Mouse (Mus musculus): ENCODE measurements around the gene Thyn1. TPM values are rescaled to one million over a fixed set of nuclear protein-coding genes. Genes with fewer than 3 reads are reported as not detected.

The Thyn1 gene
- total and polyA plus RNA-seq, 3 experiments, result 105 to 130 TPM; not detected in 1

- no peaks in the 10 kb centered on the region for H3K27me3 ChIP-seq (ENCODE audit: control insufficient read depth in 1 of 2, insufficient read depth in 2 of 2, low read length in 2 of 2)
- H3K9me3 ChIP-seq (replicated peaks; ENCODE audit: insufficient read depth, low read length), result no peaks in the 10 kb centered on the region
- no peak overlapping the region for H3K27ac ChIP-seq (ENCODE audit: control insufficient read depth, low read depth, low read length)
- TF ChIP-seq TAL1 (IDR thresholded peaks at IDR 0.05; ENCODE audit: low read length), result no peak
- peak; percentile 54; the same call in 1 of the 2 replicates for TF ChIP-seq TBP (IDR thresholded peaks at IDR 0.05; ENCODE audit: low read depth, low read length)
- 0 out of 2 replicates have a peak, but pooled peaks have one; percentile 11 for TF ChIP-seq HCFC1 (IDR thresholded peaks at IDR 0.05; ENCODE audit: low read depth, low read length)
- H3K36me3 ChIP-seq (ENCODE audit: control insufficient read depth in 1 of 2, insufficient read depth in 2 of 2, low read length in 2 of 2), result peaks cover 0 to 30% of the 10 kb centered on the region in 2 experiments; a peak in 2 of 4 replicates
- no peak overlapping the region for H3K9ac ChIP-seq (ENCODE audit: control insufficient read depth, low read depth, low read length, poor library complexity, severe bottlenecking)
- peaks cover 6 to 12% of the 10 kb centered on the region in 2 experiments for H3K4me1 ChIP-seq (ENCODE audit: control insufficient read depth in 1 of 2, insufficient read depth in 2 of 2, low read length in 2 of 2)
- H3K79me2 ChIP-seq (ENCODE audit: control insufficient read depth, insufficient read depth, low read length, poor library complexity), result peaks cover 15% of the 10 kb centered on the region
- DNase-seq (ENCODE audit: low read depth, low spot score), result peak; percentile 87
- H3K4me3 ChIP-seq (ENCODE audit: control insufficient read depth in 1 of 2, insufficient read depth in 1 of 2, low read depth in 2 of 2, low read length in 2 of 2), result no peak overlapping the region
Observed at GRCm38 (mm10) chr9:26997062-26997461, 2.4 kb upstream of the Thyn1 start.

- peaks cover 0 to 30% of the 10 kb centered on the region in 2 experiments; a peak in 2 of 4 replicates for H3K36me3 ChIP-seq (ENCODE audit: control insufficient read depth in 1 of 2, insufficient read depth in 2 of 2, low read length in 2 of 2)
- DNase-seq (ENCODE audit: low read depth, low spot score), result peak; percentile 17
- H3K27me3 ChIP-seq (ENCODE audit: control insufficient read depth in 1 of 2, insufficient read depth in 2 of 2, low read length in 2 of 2), result no peaks in the 10 kb centered on the region
- H3K9ac ChIP-seq (ENCODE audit: control insufficient read depth, low read depth, low read length, poor library complexity, severe bottlenecking), result no peak overlapping the region
- H3K79me2 ChIP-seq (ENCODE audit: control insufficient read depth, insufficient read depth, low read length, poor library complexity), result peaks cover 15% of the 10 kb centered on the region
- no peak overlapping the region for H3K27ac ChIP-seq (ENCODE audit: control insufficient read depth, low read depth, low read length)
- TF ChIP-seq RCOR1 (IDR thresholded peaks at IDR 0.05; ENCODE audit: low read depth, low read length) (no peak), RAD21 (IDR thresholded peaks at IDR 0.05; ENCODE audit: low read depth, low read length) (no peak), ZKSCAN1 (IDR thresholded peaks at IDR 0.05; ENCODE audit: low read depth, low read length) (no peak), GATA1 (IDR thresholded peaks at IDR 0.05; ENCODE audit: low read depth, low read length) (no peak), POLR2AphosphoS2 (IDR thresholded peaks at IDR 0.05; ENCODE audit: low read length) (no peak), TCF12 (IDR thresholded peaks at IDR 0.05; ENCODE audit: low read depth, low read length) (no peak), KAT2A (conservative IDR thresholded peaks at IDR 0.05; ENCODE audit: low read depth, low read length) (no peak), TAL1 (IDR thresholded peaks at IDR 0.05; ENCODE audit: low read length) (no peak), CTCF (IDR thresholded peaks at IDR 0.05 in 2 of 3, conservative IDR thresholded peaks at IDR 0.05 in 1 of 3; ENCODE audit: control insufficient read depth in 1 of 3, insufficient read depth in 1 of 3, low read depth in 2 of 3, low read length in 3 of 3, poor library complexity in 1 of 3, severe bottlenecking in 1 of 3) (no peak), POLR2AphosphoS5 (IDR thresholded peaks at IDR 0.05; ENCODE audit: borderline replicate concordance, low read depth, low read length) (no peak), NRF1 (IDR thresholded peaks at IDR 0.05; ENCODE audit: insufficient read depth, low read depth, low read length, poor library complexity, severe bottlenecking) (no peak), TBP (IDR thresholded peaks at IDR 0.05; ENCODE audit: low read depth, low read length) (no peak), CHD1 (IDR thresholded peaks at IDR 0.05; ENCODE audit: low read depth, low read length) (no peak), ETS1 (IDR thresholded peaks at IDR 0.05; ENCODE audit: low read depth, low read length) (no peak), NELFE (IDR thresholded peaks at IDR 0.05; ENCODE audit: low read depth, low read length) (no peak)
- H3K4me3 ChIP-seq (ENCODE audit: control insufficient read depth in 1 of 2, insufficient read depth in 1 of 2, low read depth in 2 of 2, low read length in 2 of 2), result no peak overlapping the region
- H3K4me1 ChIP-seq (ENCODE audit: control insufficient read depth in 1 of 2, insufficient read depth in 2 of 2, low read length in 2 of 2), result peaks cover 6 to 12% of the 10 kb centered on the region in 2 experiments
- H3K9me3 ChIP-seq (replicated peaks; ENCODE audit: insufficient read depth, low read length), result no peaks in the 10 kb centered on the region
Observed at GRCm38 (mm10) chr9:26997501-26997900, 2.0 kb upstream of the Thyn1 start.

All from MEL (cell line).